Mouse (Mus musculus): ENCODE measurements around the gene Urb2.

The Urb2 gene

DNA sequence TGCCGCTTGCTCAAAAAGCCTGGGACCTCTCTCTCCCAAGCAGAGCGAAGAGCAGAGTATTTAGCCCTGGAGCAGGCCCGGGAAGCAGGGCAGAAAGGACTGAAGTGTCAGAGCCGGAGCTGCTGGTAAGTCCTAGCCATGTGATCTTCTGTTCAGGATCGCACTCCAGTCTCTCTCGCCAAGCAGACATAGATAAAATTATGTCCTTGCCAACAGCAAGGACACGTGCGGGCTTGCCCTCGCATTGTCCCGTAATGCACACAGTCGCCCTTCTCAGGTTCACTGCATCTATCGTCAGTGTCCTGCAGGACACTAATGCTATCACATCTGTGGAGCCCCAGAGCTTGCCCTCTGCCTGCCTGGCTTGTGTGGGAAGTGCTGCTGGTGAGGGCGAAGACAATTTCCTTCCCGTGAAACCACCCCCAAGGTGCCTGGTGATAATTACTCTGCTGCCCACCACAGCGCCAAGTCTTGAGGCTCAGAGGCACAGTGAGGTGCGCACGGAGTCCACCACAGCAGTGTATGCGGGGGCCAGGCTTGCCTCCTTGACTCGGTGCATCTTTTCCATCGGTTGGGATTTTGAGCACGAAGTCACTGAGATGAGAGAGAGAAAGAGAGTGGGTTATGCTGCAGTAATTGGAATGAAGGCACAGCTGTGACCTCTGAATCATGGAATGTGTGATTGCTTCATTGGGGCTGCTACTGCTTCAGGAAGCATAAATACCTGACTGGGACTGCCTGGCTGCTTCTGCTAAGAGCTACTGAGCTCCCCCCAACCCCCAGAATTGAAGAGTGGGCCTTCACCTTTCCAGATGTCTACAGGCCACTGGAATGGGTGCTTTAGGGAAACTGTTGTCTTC lies 59.4 kb downstream of the Urb2 start:
- DNase-seq, result no peak

DNA sequence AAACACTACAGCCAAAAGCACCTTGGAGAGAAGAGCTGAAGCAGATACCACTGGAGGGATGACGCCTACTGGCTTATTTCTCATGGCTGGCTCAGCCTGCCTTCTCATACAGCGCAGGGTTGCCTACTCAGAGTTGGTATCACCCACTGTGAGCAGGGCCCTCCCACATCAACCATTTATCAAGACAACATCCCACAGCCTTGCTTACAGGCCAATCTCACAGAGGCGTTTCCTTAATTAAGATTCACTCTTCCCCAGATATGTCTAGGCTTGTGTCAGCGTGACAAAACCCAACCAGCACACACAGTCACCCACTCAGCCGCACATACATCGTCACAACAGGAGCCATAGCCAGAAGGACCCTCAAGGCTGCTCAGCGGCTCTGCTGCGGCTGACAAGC lies 61.3 kb downstream of the Urb2 start:
- peak; percentile 27 for DNase-seq

DNA sequence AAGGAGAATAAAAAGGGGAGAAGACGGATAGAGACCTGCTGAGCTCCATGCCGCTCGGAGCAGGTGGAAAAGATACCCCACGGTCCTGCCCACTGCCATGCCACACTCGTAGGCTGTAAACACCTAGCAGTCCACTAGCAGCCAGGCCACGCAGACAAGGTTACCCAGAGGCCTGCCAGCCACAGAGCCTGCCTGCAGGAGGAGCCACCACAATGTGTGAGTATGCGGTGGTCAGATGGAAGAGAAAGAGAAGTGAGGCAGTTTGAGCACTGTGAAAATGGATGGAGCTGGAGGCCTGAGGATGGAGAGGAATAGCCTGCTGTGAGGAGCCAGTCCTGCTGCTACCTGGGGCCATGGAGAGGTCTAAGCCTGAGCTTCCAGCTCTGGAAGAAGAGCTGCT lies 62.3 kb downstream of the Urb2 start:
- no peak for DNase-seq

DNA sequence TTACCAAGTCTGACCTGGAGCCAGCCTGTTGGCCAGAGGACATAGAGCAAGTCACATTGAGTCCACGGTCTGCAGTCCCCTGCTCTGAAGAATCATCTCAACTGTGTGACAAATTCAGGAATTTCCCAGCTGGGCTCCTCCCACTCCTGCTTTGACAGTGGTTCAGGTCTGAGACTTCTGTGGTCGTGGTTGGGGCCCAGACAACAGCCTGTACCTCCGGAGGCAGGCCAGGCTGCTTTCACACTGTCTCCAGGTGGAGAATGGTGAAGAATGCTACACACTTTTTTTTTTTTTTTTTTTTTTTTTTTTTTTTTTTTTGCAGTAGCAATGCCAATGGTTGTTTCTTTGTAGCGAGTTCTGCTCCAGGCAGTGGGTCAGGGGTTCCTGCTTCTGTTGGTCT lies 64.4 kb downstream of the Urb2 start:
- no peak for DNase-seq

DNA sequence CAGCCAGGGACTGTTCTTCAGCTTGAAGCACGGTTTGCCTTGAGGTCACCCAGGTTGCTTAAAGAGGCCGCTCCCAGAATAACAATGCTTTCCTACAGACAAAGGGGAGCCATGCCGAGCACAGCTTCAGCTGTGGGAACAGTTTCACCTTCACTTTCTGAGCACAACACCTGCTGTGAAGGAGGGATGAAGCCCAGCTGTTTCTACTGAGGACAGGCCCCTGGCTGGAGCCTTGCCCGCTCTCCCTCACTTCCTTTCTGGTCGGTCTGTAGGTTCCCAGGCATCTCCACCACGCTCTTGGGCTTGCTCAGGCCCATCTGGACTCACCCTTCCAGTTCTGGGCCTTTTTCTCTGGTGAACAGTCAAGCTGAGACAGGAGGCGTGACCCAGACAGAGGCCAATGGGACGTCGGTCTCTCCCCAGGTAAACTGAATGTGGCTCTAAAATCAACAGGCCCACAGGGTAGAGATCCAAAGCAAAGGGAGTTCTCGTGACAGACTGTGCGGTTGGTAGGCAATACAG lies 66.8 kb downstream of the Urb2 start:
- no peak for DNase-seq

DNA sequence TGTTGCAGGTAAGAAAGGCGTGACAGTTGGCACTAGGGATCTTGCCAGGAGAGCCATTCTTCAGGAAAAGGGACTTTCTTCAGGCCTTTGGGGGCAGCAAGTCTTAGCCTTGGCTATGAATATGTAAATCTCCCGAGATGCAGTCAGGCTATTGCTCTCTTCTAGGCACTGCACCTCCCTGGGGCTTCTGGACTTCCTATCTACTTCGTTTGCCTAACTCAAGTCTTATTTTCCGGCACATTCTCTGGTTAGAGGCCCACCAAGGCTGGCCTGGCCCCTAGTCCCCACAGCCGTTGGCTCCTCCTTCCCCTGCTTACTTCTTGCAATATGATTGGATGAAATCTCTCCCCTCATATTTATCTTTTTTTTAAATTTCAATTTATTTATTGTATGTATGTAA lies 67.7 kb downstream of the Urb2 start:
- no peak for DNase-seq

DNA sequence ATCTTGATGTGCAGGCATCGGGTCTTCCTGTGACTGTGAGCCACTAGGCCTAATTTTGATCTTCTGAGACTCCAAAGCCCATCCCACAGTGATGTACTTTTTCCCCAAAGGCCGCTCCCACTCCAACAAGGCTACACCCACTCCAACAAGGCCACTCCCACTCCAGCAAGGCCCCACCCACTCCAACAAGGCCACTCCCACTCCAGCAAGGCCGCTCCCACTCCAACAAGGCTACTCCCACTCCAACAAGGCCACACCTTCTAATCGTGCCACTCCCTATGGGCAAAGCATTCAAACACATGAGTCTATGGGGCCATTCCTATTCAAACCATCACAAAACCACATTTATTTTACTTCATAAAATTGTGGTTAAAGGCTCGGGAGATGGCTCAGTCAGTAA lies 69.2 kb downstream of the Urb2 start:
- DNase-seq, result no peak
